Mouse (Mus musculus): ENCODE data around the gene Spats2. TPM values are rescaled to one million over a fixed set of nuclear protein-coding genes. Genes with fewer than 3 reads are reported as not detected.
"Not testable (repeated sequence)": the region's sequence is repeated elsewhere in the genome, so short reads cannot be mapped to it uniquely, and the experiment has no call there.

Spats2 gene
- total RNA-seq (2021), result 10 to 100 TPM; 35.2 to 38.6 TPM
- long read RNA-seq, experiment 1, transcript Spats2-201 (13 exons, 3,096 nt), result major isoform, 45 of 50 reads
- long read RNA-seq, experiment 1, partial matches to known transcripts, result 1 of 50 reads
- long read RNA-seq, experiment 1, other reads (novel, unspliced or antisense), result 4 of 50 reads
- long read RNA-seq, experiment 2, transcript Spats2-201 (13 exons, 3,096 nt), result major isoform, 44 of 54 reads
- long read RNA-seq, experiment 2, partial matches to known transcripts, result 4 of 54 reads
- long read RNA-seq, experiment 2, other reads (novel, unspliced or antisense), result 6 of 54 reads

GRCm38 (mm10) chr15:99125711-99126080 is at the start of gene Spats2:
Gene Spats2 (plus strand): TSS chr15:99125916.
- no peak for DNase-seq (ENCODE audit: low spot score in 2 of 2)

GRCm38 (mm10) chr15:99076011-99076410 is 49.7 kb upstream of the Spats2 start:
- DNase-seq (ENCODE audit: low spot score in 2 of 2), result not testable (repeated sequence)

- no peak for DNase-seq (ENCODE audit: low spot score in 2 of 2)
These were observed 47.4 kb upstream of the Spats2 start for GRCm38 (mm10) chr15:99078181-99078910.

- DNase-seq (ENCODE audit: low spot score in 2 of 2), result no peak
These were observed 45.9 kb upstream of the Spats2 start for GRCm38 (mm10) chr15:99079804-99080203.

- no peak for DNase-seq (ENCODE audit: low spot score in 2 of 2)
These were observed 43.4 kb upstream of the Spats2 start for GRCm38 (mm10) chr15:99082322-99082721.

- DNase-seq (ENCODE audit: low spot score in 2 of 2), result no peak
These were observed 42.9 kb upstream of the Spats2 start for GRCm38 (mm10) chr15:99082840-99083239.

- DNase-seq (ENCODE audit: low spot score in 2 of 2), result peak in 1 of 2 experiments; percentile 49
These were observed 42.5 kb upstream of the Spats2 start for GRCm38 (mm10) chr15:99083258-99083657.

- DNase-seq (ENCODE audit: low spot score in 2 of 2), result no peak
These were observed 41.7 kb upstream of the Spats2 start for GRCm38 (mm10) chr15:99083867-99084557.

- no peak for DNase-seq (ENCODE audit: low spot score in 2 of 2)
These were observed 41.1 kb upstream of the Spats2 start for GRCm38 (mm10) chr15:99084618-99085017.

- no peak for DNase-seq (ENCODE audit: low spot score in 2 of 2)
These were observed 39.7 kb upstream of the Spats2 start for GRCm38 (mm10) chr15:99085997-99086396.

- DNase-seq (ENCODE audit: low spot score in 2 of 2), result no peak
These were observed 38.3 kb upstream of the Spats2 start, which contains the start of gene C1ql4 for GRCm38 (mm10) chr15:99087253-99088075. Gene C1ql4 (minus strand): TSS chr15:99087817.

- DNase-seq (ENCODE audit: low spot score in 2 of 2), result peak in 1 of 2 experiments; percentile 29
These were observed 37.4 kb upstream of the Spats2 start for GRCm38 (mm10) chr15:99088292-99088691.

GRCm38 (mm10) chr15:99089069-99089468 is 36.6 kb upstream of the Spats2 start:
- DNase-seq (ENCODE audit: low spot score in 2 of 2), result no peak

- no peak for DNase-seq (ENCODE audit: low spot score in 2 of 2)
These were observed 32.8 kb upstream of the Spats2 start, which contains the start of gene Dnajc22 for GRCm38 (mm10) chr15:99092870-99093269. Gene Dnajc22 (plus strand): TSS chr15:99093170.

- DNase-seq (ENCODE audit: low spot score in 2 of 2), result peak; percentile 23 to 31
These were observed 32.1 kb upstream of the Spats2 start for GRCm38 (mm10) chr15:99093291-99094258.

GRCm38 (mm10) chr15:99094631-99095270 is 31.0 kb upstream of the Spats2 start:
- DNase-seq (ENCODE audit: low spot score in 2 of 2), result peak in 1 of 2 experiments; percentile 43

- DNase-seq (ENCODE audit: low spot score in 2 of 2), result no peak
These were observed 30.4 kb upstream of the Spats2 start for GRCm38 (mm10) chr15:99095356-99095755.

- DNase-seq (ENCODE audit: low spot score in 2 of 2), result no peak
These were observed 29.5 kb upstream of the Spats2 start for GRCm38 (mm10) chr15:99096061-99096793.

Data from layer of hippocampus, postnatal 14 days (tissue).